Mouse (Mus musculus) heart, embryonic 11.5 days (tissue): ENCODE results near the gene Lrp8. TPM values are rescaled to one million over a fixed set of nuclear protein-coding genes. Genes with fewer than 3 reads are reported as not detected.

Experiments used
- ATAC-seq: fragments of 200-750 bp; cut with Nextera tagmentation; replicated peaks from 2 replicates; pipeline ENCODE4 v1.8.0; 2017; ENCODE audit warnings: moderate library complexity; ENCODE audit not compliant: insufficient number of reproducible peaks, low FRiP score, low TSS enrichment
- H3K27ac ChIP-seq: fragments of 300-500 bp; sonication (generic); 2 replicates; pipeline ENCODE4 v1.5.1; 2014; ENCODE audit warnings: mild to moderate bottlenecking, low read depth, low read length
- H3K27me3 ChIP-seq: fragments of 300-500 bp; sonication (generic); 2 replicates; pipeline ENCODE4 v1.6.1; 2014; ENCODE audit warnings: mild to moderate bottlenecking, low read length, mixed read lengths; ENCODE audit not compliant: control insufficient read depth, insufficient read depth
- H3K36me3 ChIP-seq: fragments of 300-500 bp; sonication (generic); 2 replicates; pipeline ENCODE4 v1.6.1; 2014; ENCODE audit warnings: mild to moderate bottlenecking, low read length, moderate library complexity, mixed read lengths; ENCODE audit not compliant: control insufficient read depth, insufficient read depth
- H3K4me1 ChIP-seq: fragments of 300-500 bp; sonication (generic); 2 replicates; pipeline ENCODE4 v1.6.1; 2014; ENCODE audit warnings: low read length; ENCODE audit not compliant: control insufficient read depth, insufficient read depth
- H3K4me2 ChIP-seq: fragments of 300-500 bp; sonication (generic); 2 replicates; pipeline ENCODE4 v1.6.1; 2014; ENCODE audit warnings: mild to moderate bottlenecking, moderate library complexity
- H3K4me3 ChIP-seq: fragments of 300-500 bp; sonication (generic); 2 replicates; pipeline ENCODE4 v1.5.1; 2014; ENCODE audit warnings: low read depth, low read length
- H3K9ac ChIP-seq: fragments of 300-500 bp; sonication (generic); 2 replicates; pipeline ENCODE4 v1.6.1; 2014; ENCODE audit warnings: mild to moderate bottlenecking, low read depth, low read length, moderate library complexity
- H3K9me3 ChIP-seq: fragments of 300-500 bp; sonication (generic); replicated peaks from 2 replicates; pipeline ENCODE4 v1.6.1; 2016; ENCODE audit warnings: low read length; ENCODE audit not compliant: control insufficient read depth
- WGBS: fragments of 180-500 bp; shearing (Covaris S2); extraction: QIAGEN DNeasy Blood & Tissue Kit; methylation state at CpG from one replicate; pipeline ENCODE4 v1.1.7; 2014; ENCODE audit not compliant: insufficient replicate concordance; 5-methylcytosine and 5-hydroxymethylcytosine counted together
- polyA plus RNA-seq: library from polyadenylated mRNA; unstranded; fragments of >200 nt; fragmentation: Nextera tagmentation; extraction: Ambion mirVana; gene quantifications from 2 replicates; pipeline ENCODE4 v1.2.1, GENCODE M21; 2014

The Lrp8 gene
- polyA plus RNA-seq, 1 experiment from 2014 or later: 1.8 TPM

- peak overlapping the region; percentile 69 for H3K4me3 ChIP-seq
- peaks cover 38% of the 10 kb centered on the region for H3K27me3 ChIP-seq
- under 1% methylated on average over 65 of the region's 65 CpGs for WGBS
- peak overlapping the region; percentile 57; the same call in 1 of the 2 replicates for H3K27ac ChIP-seq
- H3K36me3 ChIP-seq: no peaks in the 10 kb centered on the region
- no peaks in the 10 kb centered on the region for H3K9me3 ChIP-seq
- H3K4me1 ChIP-seq: peaks cover 9% of the 10 kb centered on the region; the same call in 1 of the 2 replicates
- H3K9ac ChIP-seq: peak overlapping the region; percentile 75
- peak overlapping the region; percentile 100 for H3K4me2 ChIP-seq
- ATAC-seq: no peak; the same call in 1 of the 2 replicates
Measured at GRCm38 (mm10) chr4:107802450-107803331, 630 bp downstream of the Lrp8 start.

DNA sequence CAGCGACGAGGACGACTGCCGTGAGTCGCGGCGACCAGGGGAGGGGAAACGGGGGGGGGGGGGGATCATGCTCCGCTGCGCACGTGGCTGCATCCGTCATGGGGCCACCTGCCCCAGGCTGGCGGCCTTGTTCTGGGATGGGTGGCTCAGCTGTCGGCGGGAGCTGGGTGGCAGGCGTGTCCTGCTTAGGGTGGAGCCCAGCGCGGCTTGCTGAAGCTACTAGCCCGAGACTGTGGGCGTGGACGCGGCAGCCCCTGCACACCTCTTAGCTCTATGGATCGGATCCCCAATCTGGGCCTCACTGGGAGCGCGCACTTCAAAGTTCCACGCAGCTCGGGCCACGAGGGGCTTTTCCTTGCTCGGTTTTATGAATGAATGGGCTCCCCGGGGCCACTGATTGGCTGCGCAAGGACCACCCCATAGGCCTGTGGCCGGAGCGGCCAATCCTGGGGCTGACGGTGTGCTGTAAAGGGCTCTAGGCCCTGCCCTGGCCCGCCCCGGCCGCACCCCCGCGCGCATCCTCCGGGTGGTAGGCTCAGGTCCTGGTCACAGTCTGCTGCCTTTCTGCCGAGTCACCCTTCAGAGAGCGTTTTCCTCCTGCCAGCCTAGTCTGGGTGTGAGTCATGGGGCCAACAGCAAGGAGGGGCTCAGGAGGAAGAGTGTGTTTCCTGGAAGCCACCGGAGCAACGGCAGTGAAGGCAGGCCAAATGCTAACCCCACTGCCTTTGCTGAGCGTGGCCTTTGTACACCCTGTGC, 1.5 kb downstream of the Lrp8 start:
- peak; percentile 95 for ATAC-seq
- Histone ChIP-seq H3K9ac (peak overlapping the region; percentile 7; the same call in 1 of the 2 replicates), H3K4me3 (peak overlapping the region; percentile 69), H3K27me3 (peaks cover 38% of the 10 kb centered on the region), H3K36me3 (no peaks in the 10 kb centered on the region), H3K9me3 (no peaks in the 10 kb centered on the region), H3K4me2 (peak overlapping the region; percentile 100), H3K4me1 (peaks cover 9% of the 10 kb centered on the region; the same call in 1 of the 2 replicates), H3K27ac (peak overlapping the region; percentile 71)
- under 1% methylated on average over 43 of the region's 46 CpGs for WGBS

DNA sequence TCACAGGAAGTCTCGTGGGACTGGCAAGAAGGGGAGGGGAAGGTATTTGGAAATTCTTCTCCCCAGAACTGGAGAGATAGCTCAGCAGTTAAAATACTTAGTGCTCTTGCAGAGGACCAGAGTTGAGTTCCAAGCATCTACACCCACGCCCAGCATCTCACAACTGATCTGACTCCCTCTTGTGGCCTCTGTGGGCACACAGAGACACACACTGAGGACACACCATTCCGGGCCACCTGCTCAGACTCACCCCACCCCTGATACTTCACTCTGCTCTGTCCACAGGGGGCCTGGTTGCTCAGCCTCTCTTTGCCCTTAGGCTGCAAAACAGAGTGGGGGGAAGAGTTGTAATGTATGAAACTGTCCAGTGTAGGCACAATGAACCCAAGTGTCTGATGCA, 3.4 kb downstream of the Lrp8 start:
- WGBS: 65% methylated on average over 3 of the region's 3 CpGs
- no peaks in the 10 kb centered on the region for H3K9me3 ChIP-seq
- no peak overlapping the region for H3K27ac ChIP-seq
- H3K27me3 ChIP-seq: peaks cover 26% of the 10 kb centered on the region
- peaks cover 9% of the 10 kb centered on the region; the same call in 1 of the 2 replicates for H3K4me1 ChIP-seq
- no peak overlapping the region for H3K4me3 ChIP-seq
- no peak for ATAC-seq
- no peak overlapping the region for H3K9ac ChIP-seq
- no peak overlapping the region for H3K4me2 ChIP-seq
- H3K36me3 ChIP-seq: no peaks in the 10 kb centered on the region

GRCm38 (mm10) chr4:107807796-107808195, 5.7 kb downstream of the Lrp8 start:
- Histone ChIP-seq H3K9ac (no peak overlapping the region), H3K27ac (no peak overlapping the region), H3K4me1 (peaks cover 12% of the 10 kb centered on the region; the same call in 1 of the 2 replicates), H3K4me3 (no peak overlapping the region), H3K36me3 (no peaks in the 10 kb centered on the region), H3K9me3 (no peaks in the 10 kb centered on the region), H3K4me2 (no peak overlapping the region), H3K27me3 (peaks cover 20% of the 10 kb centered on the region)
- ATAC-seq: no peak
- WGBS: 69% methylated on average over 4 of the region's 4 CpGs

DNA sequence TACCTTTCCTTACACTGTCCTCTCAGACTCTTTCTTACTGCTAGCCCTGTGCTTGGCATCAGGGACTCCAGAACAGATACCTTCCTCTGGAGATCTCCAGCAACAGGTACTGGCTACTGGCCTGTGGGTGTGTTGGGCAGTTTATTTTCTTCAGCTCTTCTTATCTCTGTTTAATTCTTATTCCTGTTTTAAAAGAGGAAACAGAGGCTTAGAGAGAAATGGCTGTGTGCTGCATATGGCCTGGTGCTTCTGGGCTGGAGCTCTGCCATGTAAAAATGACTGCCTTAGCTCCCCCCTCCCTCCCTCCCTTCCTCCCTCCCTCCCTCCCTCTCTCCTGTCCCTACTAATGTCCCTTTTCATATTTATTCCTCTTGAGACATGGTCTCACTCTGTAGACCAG, 6.6 kb downstream of the Lrp8 start:
- ATAC-seq: no peak

DNA sequence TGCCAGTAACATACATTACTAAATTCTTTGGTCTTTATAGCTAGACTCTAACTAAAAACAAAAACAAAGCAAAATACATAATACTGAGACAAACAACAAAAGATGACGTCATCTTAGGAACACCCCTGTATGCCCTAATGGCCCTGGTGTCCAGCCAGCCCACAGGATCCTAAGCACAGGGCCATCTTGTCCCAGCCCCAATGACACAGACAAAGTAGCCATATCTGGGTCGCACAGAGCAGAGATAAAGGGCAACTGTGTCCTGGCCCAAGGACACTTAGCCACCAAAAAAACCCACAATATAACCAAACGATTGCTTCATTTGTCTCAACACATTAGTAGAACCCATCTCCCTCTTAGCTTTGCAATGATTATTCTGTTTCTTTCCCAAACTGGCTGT, 8.9 kb downstream of the Lrp8 start:
- no peak for ATAC-seq
- H3K27me3 ChIP-seq: peaks cover 3% of the 10 kb centered on the region; the same call in 1 of the 2 replicates
- no peak overlapping the region for H3K9ac ChIP-seq
- WGBS: 71% methylated on average over 3 of the region's 3 CpGs
- H3K4me2 ChIP-seq: no peak overlapping the region
- H3K9me3 ChIP-seq: no peaks in the 10 kb centered on the region
- H3K4me1 ChIP-seq: peaks cover 7% of the 10 kb centered on the region; the same call in 1 of the 2 replicates
- no peaks in the 10 kb centered on the region for H3K36me3 ChIP-seq
- no peak overlapping the region for H3K4me3 ChIP-seq
- 0 out of 2 replicates have a peak overlapping the region, but pooled peaks have one; percentile 35 for H3K27ac ChIP-seq

More for the DNA sequence above, 6.6 kb downstream of the Lrp8 start:
- no peak overlapping the region for H3K4me3 ChIP-seq
- H3K4me1 ChIP-seq: peaks cover 12% of the 10 kb centered on the region; the same call in 1 of the 2 replicates
- no peaks in the 10 kb centered on the region for H3K36me3 ChIP-seq
- H3K9me3 ChIP-seq: no peaks in the 10 kb centered on the region
- H3K4me2 ChIP-seq: no peak overlapping the region
- no peak overlapping the region for H3K27ac ChIP-seq
- H3K27me3 ChIP-seq: peaks cover 20% of the 10 kb centered on the region
- no peak overlapping the region for H3K9ac ChIP-seq

- no peaks in the 10 kb centered on the region for H3K27me3 ChIP-seq
- H3K36me3 ChIP-seq: no peaks in the 10 kb centered on the region
- H3K4me2 ChIP-seq: no peak overlapping the region; the same call in 1 of the 2 replicates
- H3K4me3 ChIP-seq: no peak overlapping the region
- ATAC-seq: no peak
- no peak overlapping the region for H3K9ac ChIP-seq
- H3K27ac ChIP-seq: no peak overlapping the region
- no peaks in the 10 kb centered on the region for H3K9me3 ChIP-seq
- WGBS: 41% methylated on average over 10 of the region's 10 CpGs
- H3K4me1 ChIP-seq: peaks cover 7% of the 10 kb centered on the region; the same call in 1 of the 2 replicates
Measured at GRCm38 (mm10) chr4:107811716-107812330, 9.8 kb downstream of the Lrp8 start.

- Histone ChIP-seq H3K4me2 (no peak overlapping the region), H3K9ac (no peak overlapping the region), H3K4me3 (no peak overlapping the region), H3K9me3 (no peaks in the 10 kb centered on the region), H3K36me3 (no peaks in the 10 kb centered on the region), H3K27ac (no peak overlapping the region), H3K27me3 (no peaks in the 10 kb centered on the region), H3K4me1 (peaks cover 7% of the 10 kb centered on the region; the same call in 1 of the 2 replicates)
- WGBS: 78% methylated on average over 6 of the region's 6 CpGs
- no peak for ATAC-seq
Measured at GRCm38 (mm10) chr4:107812336-107812735, 10.3 kb downstream of the Lrp8 start.
